Mouse (Mus musculus) lung, postnatal 0 days (tissue): ENCODE results near the gene Fxr2.

Experiments used
- CTCF ChIP-seq: IDR thresholded peaks from 2 replicates; pipeline ENCODE4 v1.5.1; 2016; ENCODE audit warnings: antibody characterized with exemption, mild to moderate bottlenecking
- EP300 ChIP-seq: IDR thresholded peaks from 2 replicates; pipeline ENCODE4 v1.6.1; 2016; ENCODE audit warnings: antibody characterized with exemption, mild to moderate bottlenecking, control low read depth

DNA sequence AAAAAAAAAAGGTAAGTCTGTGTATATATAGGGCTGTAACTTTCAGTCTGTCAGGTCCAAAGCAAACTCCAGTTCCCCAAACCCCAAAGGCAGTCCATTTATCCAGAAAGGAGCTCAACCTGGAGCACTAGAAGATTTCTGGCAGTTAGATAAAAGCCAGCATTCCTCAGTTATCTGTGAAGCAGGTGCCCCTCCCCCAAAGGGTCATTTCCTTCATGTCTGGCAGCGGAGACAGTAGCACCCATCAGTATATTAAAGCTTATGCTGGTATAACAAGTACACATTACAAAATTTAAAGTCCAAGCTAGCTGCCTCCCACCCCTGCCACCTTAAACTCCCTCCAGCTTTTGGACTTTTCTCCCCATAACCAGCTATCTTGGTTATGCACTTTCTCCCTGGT, 66.8 kb downstream of the Fxr2 start:
- no peak for TF ChIP-seq CTCF
- no peak for TF ChIP-seq EP300
